In genomic region chr19:10022414-10023303, GRCm38 (mm10) we compare ENCODE assay signal across 8 mouse cellular contexts. TPM values are rescaled to one million over a fixed set of nuclear protein-coding genes. Genes with fewer than 3 reads are reported as not detected.
DNase-seq lines count a peak whose midpoint lies in the region; ATAC-seq and TF ChIP-seq lines count a peak whose summit lies in the region.

No protein-coding gene starts in this region.

- H3K27ac ChIP-seq in forebrain, embryonic 14.5 days (ENCODE audit: low read depth, low read length): no peak overlapping the region
- no peak overlapping the region for H3K27ac ChIP-seq in forebrain, embryonic 16.5 days (ENCODE audit: low read length)
- H3K27ac ChIP-seq in MEL (ENCODE audit: control insufficient read depth, low read depth, low read length): no peak overlapping the region
- H3K27ac ChIP-seq in intestine, embryonic 16.5 days (ENCODE audit: low read length): peak overlapping the region; percentile 25
- peak overlapping the region; percentile 48 for H3K27ac ChIP-seq in limb, embryonic 14.5 days (replicated peaks; ENCODE audit: low read depth, low read length)

- H3K9ac ChIP-seq in forebrain, embryonic 14.5 days (ENCODE audit: low read length): no peak overlapping the region
- H3K9ac ChIP-seq in forebrain, embryonic 16.5 days (replicated peaks; ENCODE audit: low read depth, low read length): no peak overlapping the region
- no peak overlapping the region for H3K9ac ChIP-seq in MEL (ENCODE audit: control insufficient read depth, low read depth, low read length, poor library complexity, severe bottlenecking)
- no peak overlapping the region for H3K9ac ChIP-seq in intestine, embryonic 16.5 days (ENCODE audit: low read depth, low read length)
- peak overlapping the region; percentile 12; the same call in 1 of the 2 replicates for H3K9ac ChIP-seq in limb, embryonic 14.5 days (ENCODE audit: low read depth, low read length, severe bottlenecking)

- no peaks in the 10 kb centered on the region for H3K9me3 ChIP-seq in forebrain, embryonic 14.5 days (replicated peaks; ENCODE audit: control insufficient read depth, low read length)
- no peaks in the 10 kb centered on the region for H3K9me3 ChIP-seq in forebrain, embryonic 16.5 days (ENCODE audit: control insufficient read depth, low read length)
- H3K9me3 ChIP-seq in MEL (replicated peaks; ENCODE audit: insufficient read depth, low read length): no peaks in the 10 kb centered on the region
- H3K9me3 ChIP-seq in intestine, embryonic 16.5 days (ENCODE audit: control insufficient read depth, low read length): no peaks in the 10 kb centered on the region
- no peaks in the 10 kb centered on the region for H3K9me3 ChIP-seq in limb, embryonic 14.5 days (ENCODE audit: control insufficient read depth, low read length)

- no peak for ATAC-seq in forebrain, embryonic 14.5 days
- ATAC-seq in forebrain, embryonic 16.5 days: no peak; the same call in 1 of the 2 replicates
- peak; percentile 71 for ATAC-seq in frontal cortex, adult (ENCODE audit: low TSS enrichment)
- ATAC-seq in intestine, embryonic 16.5 days: peak; percentile 6; the same call in 1 of the 2 replicates
- no peak for ATAC-seq in limb, embryonic 14.5 days (ENCODE audit: low FRiP score, low read depth)
- ATAC-seq in activated CD4-positive, CD25-positive, alpha-beta regulatory T cell, adult 4 months: no peak

- H3K36me3 ChIP-seq in forebrain, embryonic 14.5 days (ENCODE audit: control insufficient read depth, insufficient read depth, low read length): peaks cover 3% of the 10 kb centered on the region; the same call in 1 of the 2 replicates
- H3K36me3 ChIP-seq in forebrain, embryonic 16.5 days (ENCODE audit: control insufficient read depth, insufficient read depth): no peaks in the 10 kb centered on the region
- H3K36me3 ChIP-seq in MEL (ENCODE audit: control insufficient read depth in 1 of 2, insufficient read depth in 2 of 2, low read length in 2 of 2): peaks cover 0 to 2% of the 10 kb centered on the region in 2 experiments; a peak in 1 of 4 replicates
- no peaks in the 10 kb centered on the region for H3K36me3 ChIP-seq in intestine, embryonic 16.5 days (ENCODE audit: control insufficient read depth, insufficient read depth, low read length)
- H3K36me3 ChIP-seq in limb, embryonic 14.5 days (ENCODE audit: control insufficient read depth, insufficient read depth, low read length): peaks cover 10% of the 10 kb centered on the region

- 65% methylated on average over 5 of the region's 5 CpGs for WGBS in forebrain, embryonic 14.5 days
- 73% methylated on average over 5 of the region's 5 CpGs for WGBS in forebrain, embryonic 16.5 days
- WGBS in intestine, embryonic 16.5 days: 69% methylated on average over 5 of the region's 5 CpGs
- 80% methylated on average over 5 of the region's 5 CpGs for WGBS in limb, embryonic 14.5 days

- H3K4me3 ChIP-seq in forebrain, embryonic 14.5 days (ENCODE audit: low read depth, low read length): no peak overlapping the region
- H3K4me3 ChIP-seq in forebrain, embryonic 16.5 days (replicated peaks; ENCODE audit: low read length): no peak overlapping the region
- no peak overlapping the region for H3K4me3 ChIP-seq in MEL (ENCODE audit: control insufficient read depth in 1 of 2, insufficient read depth in 1 of 2, low read depth in 2 of 2, low read length in 2 of 2)
- H3K4me3 ChIP-seq in intestine, embryonic 16.5 days (ENCODE audit: low read length): no peak overlapping the region
- H3K4me3 ChIP-seq in limb, embryonic 14.5 days (replicated peaks; ENCODE audit: low read length): no peak overlapping the region

- TF ChIP-seq EP300 in MEL (IDR thresholded peaks at IDR 0.05; ENCODE audit: low read depth in 1 of 2, low read length in 2 of 2): no peak

- TF ChIP-seq CTCF in MEL (IDR thresholded peaks at IDR 0.05 in 2 of 3, conservative IDR thresholded peaks at IDR 0.05 in 1 of 3; ENCODE audit: control insufficient read depth in 1 of 3, insufficient read depth in 1 of 3, low read depth in 2 of 3, low read length in 3 of 3, poor library complexity in 1 of 3, severe bottlenecking in 1 of 3): peak in 2 of 3 experiments; percentile 35 to 49; a peak in 4 of 6 replicates

- TF ChIP-seq RAD21 in MEL (IDR thresholded peaks at IDR 0.05; ENCODE audit: low read depth, low read length): peak; percentile 47

- no peaks in the 10 kb centered on the region for H3K79me2 ChIP-seq in MEL (ENCODE audit: control insufficient read depth, insufficient read depth, low read length, poor library complexity)

- peak; percentile 55 for DNase-seq in forebrain, embryonic 14.5 days (ENCODE audit: low spot score)
- DNase-seq in MEL (ENCODE audit: low read depth, low spot score): no peak
- DNase-seq in limb, embryonic 14.5 days (ENCODE audit: low spot score): peak; percentile 39
- peak; percentile 57 for DNase-seq in retina, embryonic 14.5 days (ENCODE audit: low spot score)

- no peak for TF ChIP-seq POLR2A in MEL (IDR thresholded peaks at IDR 0.05; ENCODE audit: control insufficient read depth in 1 of 2, insufficient read depth in 1 of 2, low read depth in 1 of 2, low read length in 2 of 2, poor library complexity in 1 of 2)
- TF ChIP-seq POLR2A in limb, embryonic 14.5 days (IDR thresholded peaks at IDR 0.05; ENCODE audit: borderline replicate concordance, extremely low read depth, insufficient read depth, insufficient read length): no peak

- H3K4me1 ChIP-seq in forebrain, embryonic 14.5 days (ENCODE audit: control insufficient read depth, insufficient read depth, low read length): peaks cover 20% of the 10 kb centered on the region
- H3K4me1 ChIP-seq in forebrain, embryonic 16.5 days (replicated peaks; ENCODE audit: control insufficient read depth, insufficient read depth, low read length): peaks cover 24% of the 10 kb centered on the region
- peaks cover 0 to 7% of the 10 kb centered on the region in 2 experiments; a peak in 1 of 4 replicates for H3K4me1 ChIP-seq in MEL (ENCODE audit: control insufficient read depth in 1 of 2, insufficient read depth in 2 of 2, low read length in 2 of 2)
- peaks cover 54% of the 10 kb centered on the region for H3K4me1 ChIP-seq in intestine, embryonic 16.5 days (ENCODE audit: control insufficient read depth, insufficient read depth, low read length)
- peaks cover 31% of the 10 kb centered on the region for H3K4me1 ChIP-seq in limb, embryonic 14.5 days (ENCODE audit: control insufficient read depth, insufficient read depth, low read length)

- H3K4me2 ChIP-seq in forebrain, embryonic 14.5 days (ENCODE audit: low read length): no peak overlapping the region
- H3K4me2 ChIP-seq in forebrain, embryonic 16.5 days (ENCODE audit: low read length): no peak overlapping the region
- H3K4me2 ChIP-seq in intestine, embryonic 16.5 days (ENCODE audit: low read depth, low read length): no peak overlapping the region
- no peak overlapping the region for H3K4me2 ChIP-seq in limb, embryonic 14.5 days (replicated peaks; ENCODE audit: low read depth, low read length, severe bottlenecking)

- no peaks in the 10 kb centered on the region for H3K27me3 ChIP-seq in forebrain, embryonic 14.5 days (replicated peaks; ENCODE audit: control insufficient read depth, insufficient read depth, low read length)
- H3K27me3 ChIP-seq in forebrain, embryonic 16.5 days (replicated peaks; ENCODE audit: control insufficient read depth, insufficient read depth, low read length): no peaks in the 10 kb centered on the region
- no peaks in the 10 kb centered on the region; a peak in 1 of 4 replicates for H3K27me3 ChIP-seq in MEL (ENCODE audit: control insufficient read depth in 1 of 2, insufficient read depth in 2 of 2, low read length in 2 of 2)
- H3K27me3 ChIP-seq in intestine, embryonic 16.5 days (replicated peaks; ENCODE audit: control insufficient read depth, insufficient read depth, low read length): no peaks in the 10 kb centered on the region
- no peaks in the 10 kb centered on the region for H3K27me3 ChIP-seq in limb, embryonic 14.5 days (ENCODE audit: control insufficient read depth, insufficient read depth, low read length)

RNA-seq across cellular contexts. Expression of gene Fads3, which starts 18.7 kb away (rescaled TPM):
- polyA plus RNA-seq in forebrain, embryonic 14.5 days (2014; fragmentation: Nextera tagmentation; extraction: Ambion mirVana): 9.6 and 12.5 TPM in 2 replicates
- 14.1 and 20.9 TPM in 2 replicates for polyA plus RNA-seq in forebrain, embryonic 16.5 days (2015; fragmentation: Nextera tagmentation; extraction: Ambion mirVana)
- 1.4 and 2.3 TPM in 2 replicates for total RNA-seq in MEL (2012; rRNA removed)
- 10 to 100 TPM in 1 of 2 experiments, not detected in 1; 11.2 TPM for polyA plus RNA-seq in MEL (2012; ENCODE audit: insufficient read depth in 1 of 2, insufficient read length in 2 of 2, low read depth in 1 of 2, low replicate concordance in 2 of 2, missing spikeins in 1 of 2)
- polyA plus RNA-seq in intestine, embryonic 16.5 days (2015; fragmentation: Nextera tagmentation; extraction: Ambion mirVana): 12.4 and 13.0 TPM in 2 replicates
- 40.8 and 57.7 TPM in 2 replicates for polyA plus RNA-seq in limb, embryonic 14.5 days (2012; rRNA removed)
- polyA plus RNA-seq in limb, embryonic 14.5 days (2014; fragmentation: Nextera tagmentation; extraction: Ambion mirVana): 10.6 and 11.5 TPM in 2 replicates
- not detected for polyA plus RNA-seq in activated CD4-positive, CD25-positive, alpha-beta regulatory T cell, adult 4 months (2017; shearing (Covaris generic))

RNA-seq across cellular contexts. Expression of gene Rab3il1, which starts 21.2 kb away (rescaled TPM):
- 20.6 and 21.5 TPM in 2 replicates for polyA plus RNA-seq in forebrain, embryonic 14.5 days (2014; fragmentation: Nextera tagmentation; extraction: Ambion mirVana)
- 18.0 and 18.4 TPM in 2 replicates for polyA plus RNA-seq in forebrain, embryonic 16.5 days (2015; fragmentation: Nextera tagmentation; extraction: Ambion mirVana)
- total RNA-seq in MEL (2012; rRNA removed): 0.52 and 1.0 TPM in 2 replicates
- 1 to 10 TPM in 1 of 2 experiments, not detected in 1; 1.4 TPM for polyA plus RNA-seq in MEL (2012; ENCODE audit: insufficient read depth in 1 of 2, insufficient read length in 2 of 2, low read depth in 1 of 2, low replicate concordance in 2 of 2, missing spikeins in 1 of 2)
- 45.7 and 48.8 TPM in 2 replicates for polyA plus RNA-seq in intestine, embryonic 16.5 days (2015; fragmentation: Nextera tagmentation; extraction: Ambion mirVana)
- polyA plus RNA-seq in limb, embryonic 14.5 days (2012; rRNA removed): 36.1 and 42.8 TPM in 2 replicates
- polyA plus RNA-seq in limb, embryonic 14.5 days (2014; fragmentation: Nextera tagmentation; extraction: Ambion mirVana): 43.9 and 49.6 TPM in 2 replicates
- polyA plus RNA-seq in activated CD4-positive, CD25-positive, alpha-beta regulatory T cell, adult 4 months (2017; shearing (Covaris generic)): 1 to 10 TPM in 1 of 2 experiments, not detected in 1; 1.2 TPM

RNA-seq across cellular contexts. Expression of gene Best1, which starts 21.2 kb away (rescaled TPM):
- polyA plus RNA-seq in forebrain, embryonic 14.5 days (2014; fragmentation: Nextera tagmentation; extraction: Ambion mirVana): 1.1 and 1.4 TPM in 2 replicates
- polyA plus RNA-seq in forebrain, embryonic 16.5 days (2015; fragmentation: Nextera tagmentation; extraction: Ambion mirVana): 1.2 and 1.5 TPM in 2 replicates
- total RNA-seq in MEL (2012; rRNA removed): not detected in 2 replicates
- polyA plus RNA-seq in MEL (2012; ENCODE audit: insufficient read depth in 1 of 2, insufficient read length in 2 of 2, low read depth in 1 of 2, low replicate concordance in 2 of 2, missing spikeins in 1 of 2): under 1 TPM in 1 of 2 experiments, not detected in 1; 0.08 TPM
- polyA plus RNA-seq in intestine, embryonic 16.5 days (2015; fragmentation: Nextera tagmentation; extraction: Ambion mirVana): 0.42 and 0.72 TPM in 2 replicates
- 1.5 and 1.7 TPM in 2 replicates for polyA plus RNA-seq in limb, embryonic 14.5 days (2012; rRNA removed)
- 1.5 and 1.9 TPM in 2 replicates for polyA plus RNA-seq in limb, embryonic 14.5 days (2014; fragmentation: Nextera tagmentation; extraction: Ambion mirVana)
- polyA plus RNA-seq in activated CD4-positive, CD25-positive, alpha-beta regulatory T cell, adult 4 months (2017; shearing (Covaris generic)): not detected

RNA-seq across cellular contexts. Expression of gene Fth1, which starts 42.3 kb away (rescaled TPM):
- 1,442 and 1,550 TPM in 2 replicates for polyA plus RNA-seq in forebrain, embryonic 14.5 days (2014; fragmentation: Nextera tagmentation; extraction: Ambion mirVana)
- polyA plus RNA-seq in forebrain, embryonic 16.5 days (2015; fragmentation: Nextera tagmentation; extraction: Ambion mirVana): 1,497 and 1,681 TPM in 2 replicates
- total RNA-seq in MEL (2012; rRNA removed): 444 and 518 TPM in 2 replicates
- polyA plus RNA-seq in MEL (2012; ENCODE audit: insufficient read depth in 1 of 2, insufficient read length in 2 of 2, low read depth in 1 of 2, low replicate concordance in 2 of 2, missing spikeins in 1 of 2): 1,000 to 10,000 TPM; 2,118 to 2,175 TPM
- 2,278 and 2,351 TPM in 2 replicates for polyA plus RNA-seq in intestine, embryonic 16.5 days (2015; fragmentation: Nextera tagmentation; extraction: Ambion mirVana)
- polyA plus RNA-seq in limb, embryonic 14.5 days (2012; rRNA removed): 663 and 670 TPM in 2 replicates
- polyA plus RNA-seq in limb, embryonic 14.5 days (2014; fragmentation: Nextera tagmentation; extraction: Ambion mirVana): 1,538 and 1,580 TPM in 2 replicates
- 1,000 to 10,000 TPM; 1,834 to 2,304 TPM for polyA plus RNA-seq in activated CD4-positive, CD25-positive, alpha-beta regulatory T cell, adult 4 months (2017; shearing (Covaris generic))

Comparison
In these comparisons a context has a peak if more than half of its experiments do, and no peak if none do; other contexts are left out.
1. ATAC-seq: peak in frontal cortex, adult (single experiment) and intestine, embryonic 16.5 days (single experiment); none in forebrain, embryonic 14.5 days (single experiment), forebrain, embryonic 16.5 days (single experiment), limb, embryonic 14.5 days (single experiment) and activated CD4-positive, CD25-positive, alpha-beta regulatory T cell, adult 4 months (single experiment).
2. H3K27ac ChIP-seq: peak in intestine, embryonic 16.5 days (single experiment) and limb, embryonic 14.5 days (single experiment); none in forebrain, embryonic 14.5 days (single experiment), forebrain, embryonic 16.5 days (single experiment) and MEL (single experiment).